Mouse (Mus musculus) liver, postnatal 0 days (tissue): ENCODE data around the gene Crygs.
A peak's percentile ranks its signal among the peaks of the same experiment; 100 is the strongest.

Source experiments
- CTCF ChIP-seq: sonication (generic); IDR thresholded peaks from 2 replicates; pipeline ENCODE4 v1.5.1; 2016; ENCODE audit warnings: antibody characterized with exemption, low read depth
- EP300 ChIP-seq: IDR thresholded peaks from 2 replicates; pipeline ENCODE4 v1.6.1; 2016; ENCODE audit warnings: antibody characterized with exemption, low read depth, mild to moderate bottlenecking

- TF ChIP-seq CTCF (peak; percentile 48), EP300 (no peak)
Measured at GRCm38 (mm10) chr16:22795497-22795896, 15.9 kb downstream of the Crygs start.
